Mouse (Mus musculus) neutrophil, adult 5-6 weeks (primary cell): ENCODE measurements around the gene Vmn2r72. TPM values are rescaled to one million over a fixed set of nuclear protein-coding genes. Genes with fewer than 3 reads are reported as not detected.

Experiments
- ATAC-seq: fragments of 151-379, 151-347 bp; 2 replicates; pipeline ENCODE4 v1.8.0; 2017; ENCODE audit warnings: mild to moderate bottlenecking, moderate TSS enrichment; ENCODE audit not compliant: insufficient number of reproducible peaks, poor library complexity, low FRiP score, severe bottlenecking; ENCODE audit errors: extremely low read depth
- total RNA-seq: library from RNA; stranded (forward); fragments of 200-1000 nt; gene quantifications from 2 replicates; pipeline ENCODE4 v1.2.3, GENCODE M21; 2017

Vmn2r72 gene
- not detected in 2 replicates for total RNA-seq

GRCm38 (mm10) chr7:85754997-85755396 lies at the start of gene Vmn2r72:
Gene Vmn2r72 (minus strand): TSS chr7:85755097.
- ATAC-seq = no peak

Other genes starting within 250 kb of the Vmn2r72 start
- gene Vmn2r71, start 192.0 kb downstream of the Vmn2r72 start, total RNA-seq = not detected in 2 replicates
- not detected in 2 replicates for gene Vmn2r70, start 185.9 kb downstream of the Vmn2r72 start, total RNA-seq
- gene Vmn2r73, start 121.2 kb upstream of the Vmn2r72 start, total RNA-seq = not detected in 2 replicates
- not detected in 2 replicates for gene Vmn2r74, start 206.5 kb upstream of the Vmn2r72 start, total RNA-seq